Mouse (Mus musculus) liver, embryonic 16.5 days (tissue): ENCODE measurements around the gene Sar1b. TPM values are rescaled to one million over a fixed set of nuclear protein-coding genes. Genes with fewer than 3 reads are reported as not detected.
A peak's percentile ranks its signal among the peaks of the same experiment; 100 is the strongest.
"Not testable (repeated sequence)": the region's sequence is repeated elsewhere in the genome, so short reads cannot be mapped to it uniquely, and the experiment has no call there.

ENCODE experiments used
- ATAC-seq: fragments of 200-750 bp; cut with Nextera tagmentation; 2 replicates; pipeline ENCODE4 v1.8.0; 2017; ENCODE audit warnings: low read depth, mild to moderate bottlenecking, moderate number of reproducible peaks, moderate library complexity
- H3K27ac ChIP-seq: fragments of 300-500 bp; sonication (generic); 2 replicates; pipeline ENCODE4 v1.5.1; 2014; ENCODE audit warnings: mild to moderate bottlenecking, low read length
- H3K27me3 ChIP-seq: fragments of 300-500 bp; sonication (generic); 2 replicates; pipeline ENCODE4 v1.6.1; 2014; ENCODE audit warnings: low read depth, low read length, mixed read lengths; ENCODE audit not compliant: control insufficient read depth, insufficient read depth
- H3K36me3 ChIP-seq: fragments of 300-500 bp; sonication (generic); 2 replicates; pipeline ENCODE4 v1.6.1; 2014; ENCODE audit warnings: mild to moderate bottlenecking; ENCODE audit not compliant: control insufficient read depth, insufficient read depth
- H3K4me1 ChIP-seq: fragments of 300-500 bp; sonication (generic); 2 replicates; pipeline ENCODE4 v1.6.1; 2014; ENCODE audit warnings: low read depth, low read length, mixed read lengths; ENCODE audit not compliant: control insufficient read depth
- H3K4me2 ChIP-seq: fragments of 300-500 bp; sonication (generic); 2 replicates; pipeline ENCODE4 v1.6.1; 2014; ENCODE audit warnings: low read depth, low read length, mixed read lengths
- H3K4me3 ChIP-seq: fragments of 300-500 bp; sonication (generic); 2 replicates; pipeline ENCODE4 v1.5.1; 2014; ENCODE audit warnings: low read depth, mild to moderate bottlenecking, low read length
- H3K9ac ChIP-seq: fragments of 300-500 bp; sonication (generic); 2 replicates; pipeline ENCODE4 v1.6.1; 2014; ENCODE audit warnings: low read depth, low read length
- H3K9me3 ChIP-seq: fragments of 300-500 bp; sonication (generic); replicated peaks from 2 replicates; pipeline ENCODE4 v1.6.1; 2016; ENCODE audit warnings: low read length; ENCODE audit not compliant: control insufficient read depth
- WGBS: fragments of 180-500 bp; shearing (Covaris S2); extraction: QIAGEN DNeasy Blood & Tissue Kit; methylation state at CpG from one replicate; pipeline ENCODE4 v1.1.7; 2014; ENCODE audit not compliant: insufficient replicate concordance; 5-methylcytosine and 5-hydroxymethylcytosine counted together
- polyA plus RNA-seq: library from polyadenylated mRNA; unstranded; fragments of >200 nt; fragmentation: Nextera tagmentation; extraction: Ambion mirVana; gene quantifications from 2 replicates; pipeline ENCODE4 v1.2.1, GENCODE M21; 2015

The Sar1b gene
- polyA plus RNA-seq, 1 experiment from 2014 or later: 73.4 TPM

DNA sequence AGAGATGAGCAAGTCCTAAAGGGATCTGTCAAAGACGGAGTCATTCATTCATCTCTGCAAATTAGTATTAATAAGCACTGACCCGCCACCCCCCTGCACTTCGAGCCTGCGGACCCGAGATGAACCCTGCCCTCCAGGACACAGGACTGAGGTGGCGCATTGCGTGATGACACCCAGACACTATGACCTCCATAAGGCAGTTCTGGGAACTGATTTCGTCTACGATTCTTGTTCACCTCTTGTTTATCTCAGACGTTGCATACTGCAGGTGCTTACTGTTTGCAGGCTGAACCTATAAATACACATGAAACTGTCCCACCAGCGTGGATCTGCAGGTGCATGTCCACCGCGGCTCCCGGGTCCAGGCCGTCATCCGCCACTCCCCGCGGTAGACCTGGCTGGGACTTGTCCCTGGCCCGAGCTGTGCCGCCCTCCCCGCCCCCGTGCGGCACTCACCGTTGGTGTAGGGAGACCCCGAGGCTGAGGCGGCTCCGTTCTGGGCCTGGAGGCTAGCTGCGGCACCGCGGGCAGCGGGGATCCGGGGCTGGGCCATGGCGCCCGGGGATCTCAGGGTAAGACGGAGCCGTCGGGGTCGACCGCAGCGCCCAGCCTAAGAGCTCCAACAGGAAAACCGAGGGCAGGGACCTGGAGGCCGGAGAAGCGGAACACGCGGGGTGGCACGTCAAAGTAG is 7.7 kb upstream of the Sar1b start:
- H3K4me2 ChIP-seq: peak overlapping the region; percentile 92
- peak overlapping the region; percentile 96 for H3K9ac ChIP-seq
- H3K36me3 ChIP-seq: no peaks in the 10 kb centered on the region; the same call in 1 of the 2 replicates
- peaks cover 2% of the 10 kb centered on the region for H3K27me3 ChIP-seq
- under 1% methylated on average over 46 of the region's 46 CpGs for WGBS
- H3K9me3 ChIP-seq: no peaks in the 10 kb centered on the region
- H3K27ac ChIP-seq: peak overlapping the region; percentile 90
- peak overlapping the region; percentile 98 for H3K4me3 ChIP-seq
- peaks cover 35% of the 10 kb centered on the region for H3K4me1 ChIP-seq
- ATAC-seq: peak; percentile 60

DNA sequence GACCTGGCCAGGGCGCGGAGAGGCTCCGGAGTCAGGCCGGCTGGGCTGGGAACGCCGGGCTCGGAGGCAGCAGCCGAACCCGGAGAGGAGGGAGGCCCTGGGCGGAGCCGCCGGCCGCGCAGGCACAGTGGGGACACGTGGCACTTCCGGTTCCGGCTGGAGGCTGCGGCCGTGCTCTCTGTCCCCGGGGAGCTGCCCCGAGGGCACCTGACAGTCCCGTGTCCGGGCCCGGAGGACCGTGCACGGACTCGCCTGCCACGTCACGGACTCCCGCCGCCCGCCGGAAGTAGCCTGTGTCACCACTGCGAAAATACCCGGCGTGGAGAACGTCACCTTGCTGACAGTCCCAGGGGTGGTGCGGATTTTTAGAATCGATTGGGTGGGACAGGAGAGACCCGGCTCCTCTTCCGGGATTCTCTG is 7.1 kb upstream of the Sar1b start:
- Histone ChIP-seq H3K9ac (peak overlapping the region; percentile 96), H3K4me2 (peak overlapping the region; percentile 92), H3K27me3 (peaks cover 2% of the 10 kb centered on the region), H3K4me1 (peaks cover 35% of the 10 kb centered on the region), H3K27ac (peak overlapping the region; percentile 91), H3K9me3 (no peaks in the 10 kb centered on the region), H3K36me3 (no peaks in the 10 kb centered on the region; the same call in 1 of the 2 replicates), H3K4me3 (peak overlapping the region; percentile 98)
- peak; percentile 98 for ATAC-seq
- WGBS: under 1% methylated on average over 36 of the region's 41 CpGs

- peak overlapping the region; percentile 91 for H3K27ac ChIP-seq
- peaks cover 2% of the 10 kb centered on the region for H3K27me3 ChIP-seq
- peak overlapping the region; percentile 92 for H3K4me2 ChIP-seq
- H3K4me1 ChIP-seq: peaks cover 33% of the 10 kb centered on the region
- peak overlapping the region; percentile 98 for H3K4me3 ChIP-seq
- peak overlapping the region; percentile 96 for H3K9ac ChIP-seq
- no peaks in the 10 kb centered on the region for H3K9me3 ChIP-seq
- no peak for ATAC-seq
- 66% methylated on average over 11 of the region's 11 CpGs for WGBS
- H3K36me3 ChIP-seq: no peaks in the 10 kb centered on the region; the same call in 1 of the 2 replicates
Measured at GRCm38 (mm10) chr11:51757023-51757422, 6.5 kb upstream of the Sar1b start.

- H3K9me3 ChIP-seq: no peaks in the 10 kb centered on the region
- H3K27ac ChIP-seq: peak overlapping the region; percentile 91
- 32% methylated on average over 5 of the region's 5 CpGs for WGBS
- peaks cover 32% of the 10 kb centered on the region for H3K4me1 ChIP-seq
- peaks cover 2% of the 10 kb centered on the region for H3K27me3 ChIP-seq
- ATAC-seq: no peak
- H3K9ac ChIP-seq: no peak overlapping the region
- H3K4me2 ChIP-seq: peak overlapping the region; percentile 92; the same call in 1 of the 2 replicates
- H3K4me3 ChIP-seq: no peak overlapping the region
- H3K36me3 ChIP-seq: no peaks in the 10 kb centered on the region; the same call in 1 of the 2 replicates
Measured at GRCm38 (mm10) chr11:51757625-51758024, 5.9 kb upstream of the Sar1b start.

DNA sequence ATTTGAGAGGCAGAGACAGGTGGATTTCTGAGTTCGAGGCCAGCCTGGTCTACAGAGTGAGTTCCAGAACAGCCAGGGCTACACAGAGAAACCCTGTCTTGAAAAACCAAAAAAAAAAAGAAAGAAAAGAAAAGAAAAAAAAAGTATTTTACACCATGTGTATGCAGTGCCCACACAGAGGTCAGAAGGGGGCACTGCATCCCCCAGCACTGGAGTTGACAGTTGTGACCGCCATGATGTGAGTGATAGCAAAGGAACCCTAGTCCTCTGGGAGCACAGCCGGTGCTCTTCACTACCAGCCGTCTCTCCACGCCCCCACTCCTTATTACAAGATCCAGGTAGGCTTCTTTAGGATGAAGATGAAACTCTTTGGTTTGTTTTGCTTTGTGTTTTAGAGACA is 5.3 kb upstream of the Sar1b start:
- H3K27ac ChIP-seq, ATAC-seq, H3K36me3 ChIP-seq, H3K9ac ChIP-seq, H3K27me3 ChIP-seq, H3K4me3 ChIP-seq, H3K9me3 ChIP-seq, H3K4me2 ChIP-seq: not testable (repeated sequence)
- peaks cover 28% of the 10 kb centered on the region for H3K4me1 ChIP-seq
- 80% methylated on average over 5 of the region's 5 CpGs for WGBS

GRCm38 (mm10) chr11:51759251-51759650 is 4.2 kb upstream of the Sar1b start:
- no peak for ATAC-seq
- Histone ChIP-seq H3K4me3 (no peak overlapping the region), H3K4me2 (no peak overlapping the region), H3K27ac (no peak overlapping the region), H3K9ac (no peak overlapping the region), H3K27me3 (peaks cover 2% of the 10 kb centered on the region), H3K4me1 (peaks cover 20% of the 10 kb centered on the region), H3K9me3 (no peaks in the 10 kb centered on the region), H3K36me3 (no peaks in the 10 kb centered on the region)
- WGBS: 63% methylated on average over 2 of the region's 2 CpGs

DNA sequence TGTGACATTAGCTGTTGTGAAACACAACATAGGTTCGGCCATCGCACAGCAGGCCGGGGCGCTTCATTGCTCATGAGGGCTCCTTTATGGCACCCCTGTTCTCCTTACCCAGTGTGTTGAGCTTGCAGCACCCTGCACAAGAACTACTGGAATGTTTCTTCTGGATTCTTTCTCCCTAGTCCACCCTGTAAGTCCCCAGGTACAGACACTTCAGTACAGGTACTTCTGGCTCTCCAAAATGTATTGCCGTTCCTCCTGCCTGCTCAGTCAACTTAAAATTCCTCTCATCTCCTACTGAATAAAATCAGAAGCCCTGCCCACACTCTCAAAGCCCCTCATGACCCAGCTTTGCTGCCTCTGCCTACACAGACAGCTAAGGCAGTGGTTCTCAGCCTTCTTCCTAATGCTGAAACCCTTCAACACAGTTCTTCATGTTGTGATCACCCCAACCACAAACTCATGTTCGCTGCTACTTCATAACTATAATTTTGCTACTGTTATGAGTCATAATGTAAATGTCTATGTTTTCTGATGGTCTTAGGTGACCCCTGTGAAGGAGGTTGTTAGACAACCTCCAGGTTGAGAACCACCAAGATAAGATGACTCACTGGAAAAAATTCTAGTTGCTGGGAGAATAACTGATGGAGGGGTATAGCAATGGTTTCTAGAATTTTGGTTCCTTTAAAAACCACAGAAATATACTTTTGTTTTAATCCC is 3.4 kb upstream of the Sar1b start:
- no peak overlapping the region for H3K4me2 ChIP-seq
- H3K4me1 ChIP-seq: peaks cover 23% of the 10 kb centered on the region
- H3K27ac ChIP-seq: no peak overlapping the region
- H3K4me3 ChIP-seq: no peak overlapping the region
- no peak overlapping the region for H3K9ac ChIP-seq
- H3K27me3 ChIP-seq: peaks cover 2% of the 10 kb centered on the region
- no peaks in the 10 kb centered on the region for H3K9me3 ChIP-seq
- ATAC-seq: no peak
- H3K36me3 ChIP-seq: no peaks in the 10 kb centered on the region
- 73% methylated on average over 6 of the region's 6 CpGs for WGBS

- H3K36me3 ChIP-seq: no peaks in the 10 kb centered on the region
- ATAC-seq: no peak
- H3K27me3 ChIP-seq: peaks cover 2% of the 10 kb centered on the region
- no peak overlapping the region for H3K9ac ChIP-seq
- no peak overlapping the region for H3K27ac ChIP-seq
- H3K4me3 ChIP-seq: no peak overlapping the region
- H3K9me3 ChIP-seq: no peaks in the 10 kb centered on the region
- WGBS: 53% methylated on average over 5 of the region's 5 CpGs
- no peak overlapping the region for H3K4me2 ChIP-seq
- H3K4me1 ChIP-seq: peaks cover 21% of the 10 kb centered on the region
Measured at GRCm38 (mm10) chr11:51761241-51761640, 2.2 kb upstream of the Sar1b start.

- Histone ChIP-seq H3K9ac (peak overlapping the region; percentile 98), H3K27ac (peak overlapping the region; percentile 46; the same call in 1 of the 2 replicates), H3K36me3 (no peaks in the 10 kb centered on the region), H3K27me3 (peaks cover 2% of the 10 kb centered on the region), H3K4me2 (peak overlapping the region; percentile 78), H3K9me3 (no peaks in the 10 kb centered on the region), H3K4me1 (peaks cover 11% of the 10 kb centered on the region), H3K4me3 (peak overlapping the region; percentile 98)
- 3% methylated on average over 13 of the region's 13 CpGs for whole genome bisulfite sequencing
- ATAC-seq: no peak
Measured at GRCm38 (mm10) chr11:51763955-51764354, 468 bp downstream of the Sar1b start.
